Mouse (Mus musculus) cerebellum, adult 2 months (tissue): ENCODE measurements around the gene Cxadr.

ENCODE experiments used
- CTCF ChIP-seq: fragments of 200-500 bp; IDR thresholded peaks from 2 replicates; pipeline ENCODE4 v1.5.1; 2011; ENCODE audit warnings: low read depth, mild to moderate bottlenecking, control low read depth, low read length, moderate library complexity, borderline replicate concordance; ENCODE audit not compliant: insufficient read depth
- POLR2A ChIP-seq: fragments of 200-500 bp; IDR thresholded peaks from 2 replicates; pipeline ENCODE4 v1.6.1; 2011; ENCODE audit warnings: low read length, control low read depth, borderline replicate concordance; ENCODE audit not compliant: insufficient read depth

DNA sequence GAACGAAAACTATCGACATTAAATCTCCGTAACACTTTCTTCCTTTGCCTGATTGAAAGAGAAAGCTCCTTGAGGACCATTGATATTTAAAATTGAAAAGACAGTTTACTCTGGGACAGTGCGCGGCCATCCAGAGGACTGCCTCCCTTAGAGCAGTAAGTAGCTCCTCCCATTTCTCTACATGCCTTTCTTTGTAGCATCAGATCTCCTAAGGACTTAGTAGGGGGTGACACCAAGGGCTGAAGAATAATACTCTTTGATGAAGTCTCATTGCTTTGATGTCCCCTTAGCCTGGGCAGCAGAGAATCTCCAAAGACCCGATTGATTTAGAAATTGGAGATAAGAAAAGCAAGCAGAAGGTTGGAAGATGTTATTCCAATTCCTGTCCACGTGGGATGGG, 20.3 kb downstream of the Cxadr start:
- TF ChIP-seq CTCF (no peak), POLR2A (no peak)
